ENCODE assay signal across 13 mouse cellular contexts in the genomic region with DNA sequence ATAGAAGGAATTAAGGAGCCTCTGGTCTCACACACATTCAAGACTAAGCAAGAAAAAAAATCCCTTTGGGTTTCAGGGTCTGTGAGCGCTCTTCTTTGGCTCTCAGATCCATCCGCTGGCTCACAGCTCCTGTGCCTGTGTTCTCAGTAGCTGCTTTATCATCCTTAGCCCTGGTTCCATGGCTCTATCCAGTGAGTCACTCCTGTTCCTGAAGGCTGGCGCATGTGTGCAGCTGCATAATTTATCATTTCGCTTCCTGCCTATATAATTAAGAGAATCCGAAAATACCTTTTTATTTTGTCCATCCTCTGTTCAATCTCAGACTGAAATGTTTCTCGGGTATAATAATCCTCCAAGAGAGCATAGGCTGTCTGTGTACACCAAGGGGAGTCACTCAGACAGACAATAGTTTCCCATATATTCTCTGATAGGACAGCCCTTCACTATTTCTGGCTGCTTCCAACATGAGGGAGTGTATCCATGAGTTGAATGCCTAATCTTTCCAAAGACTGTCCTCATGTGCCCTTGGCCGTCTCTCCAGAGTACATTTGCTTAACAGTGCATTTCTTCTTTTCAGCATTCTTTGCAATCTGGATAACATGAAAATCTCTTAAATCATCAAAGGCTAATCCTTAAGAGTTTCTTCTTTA. TPM values are rescaled to one million over a fixed set of nuclear protein-coding genes. Genes with fewer than 3 reads are reported as not detected.
DNase-seq lines count a peak whose midpoint lies in the region; ATAC-seq and TF ChIP-seq lines count a peak whose summit lies in the region.
"Had no signal": no experiment of that assay in that cellular context is flagged by ENCODE, and none has a peak within 500 bp of the region (broad histone marks: within the 10 kb centered on the region; RNA-seq: fewer than 3 reads in every experiment).

No protein-coding gene starts in this region.

- ATAC-seq in CD4-positive, CD25-positive, alpha-beta regulatory T cell, adult 4 months, result no peak
- ATAC-seq: liver, embryonic 12.5 days had no signal

- peak; percentile 42 for DNase-seq in kidney, postnatal 14 days
- no peak for DNase-seq in kidney, postnatal 36 days
- peak; percentile 17 for DNase-seq in 3T3-L1 (ENCODE audit: low read depth, low spot score)
- DNase-seq in frontal cortex, adult 2 months (ENCODE audit: extremely low spot score in 1 of 2, low spot score in 1 of 2), result peak; percentile 33 to 61
- no peak for DNase-seq in heart, adult 11 months
- DNase-seq: cerebellum, adult 8-10 months had no signal

- no peak for TF ChIP-seq POLR2A in olfactory bulb, adult 2 months (IDR thresholded peaks at IDR 0.05; ENCODE audit: insufficient read depth, low read depth, low read length)

- H3K4me1 ChIP-seq in olfactory bulb, adult 2 months (ENCODE audit: control insufficient read depth, insufficient read depth, low read length), result no peaks in the 10 kb centered on the region
- H3K4me1 ChIP-seq: embryonic facial prominence, embryonic 10.5 days; kidney, embryonic 15.5 days; liver, embryonic 12.5 days; stomach, embryonic 15.5 days had no signal

- peak overlapping the region; percentile 58; the same call in 1 of the 2 replicates for H3K27ac ChIP-seq in olfactory bulb, adult 2 months (ENCODE audit: insufficient read depth, low read depth, low read length)
- H3K27ac ChIP-seq: embryonic facial prominence, embryonic 10.5 days; kidney, embryonic 15.5 days; liver, embryonic 12.5 days; stomach, embryonic 15.5 days had no signal

- no peak for TF ChIP-seq CTCF in olfactory bulb, adult 2 months (IDR thresholded peaks at IDR 0.05; ENCODE audit: insufficient read depth, low read depth, low read length)

- no peak overlapping the region for H3K4me3 ChIP-seq in olfactory bulb, adult 2 months (ENCODE audit: insufficient read depth, low read depth, low read length)
- H3K4me3 ChIP-seq: embryonic facial prominence, embryonic 10.5 days; kidney, embryonic 15.5 days; liver, embryonic 12.5 days; myocyte; stomach, embryonic 15.5 days had no signal

- WGBS in olfactory bulb, adult 2 months, result 22% methylated on average over 7 of the region's 7 CpGs

RNA-seq across cellular contexts. Expression of gene Dpt, which starts 52.3 kb away (rescaled TPM):
- 0.30 and 0.36 TPM in 2 replicates for polyA plus RNA-seq in frontal cortex, adult 2 months (2012; rRNA removed)
- not detected in 2 replicates for polyA plus RNA-seq in olfactory bulb, adult 2 months (2012; ENCODE audit: insufficient read depth, insufficient read length, low replicate concordance, missing spikeins)
- under 1 TPM; 0.48 to 0.50 TPM for polyA plus RNA-seq in CD4-positive, CD25-positive, alpha-beta regulatory T cell, adult 4 months (2017; shearing (Covaris generic))
- polyA plus RNA-seq: liver, embryonic 12.5 days had no signal

Comparison
In these comparisons a context has a peak if more than half of its experiments do, and no peak if none do; other contexts are left out.
1. DNase-seq: peak in kidney, postnatal 14 days (single experiment), 3T3-L1 (single experiment) and frontal cortex, adult 2 months (2 of 2); none in kidney, postnatal 36 days (0 of 2) and heart, adult 11 months (single experiment).